28 mouse cellular contexts compared by ENCODE assay signal in the genomic region with DNA sequence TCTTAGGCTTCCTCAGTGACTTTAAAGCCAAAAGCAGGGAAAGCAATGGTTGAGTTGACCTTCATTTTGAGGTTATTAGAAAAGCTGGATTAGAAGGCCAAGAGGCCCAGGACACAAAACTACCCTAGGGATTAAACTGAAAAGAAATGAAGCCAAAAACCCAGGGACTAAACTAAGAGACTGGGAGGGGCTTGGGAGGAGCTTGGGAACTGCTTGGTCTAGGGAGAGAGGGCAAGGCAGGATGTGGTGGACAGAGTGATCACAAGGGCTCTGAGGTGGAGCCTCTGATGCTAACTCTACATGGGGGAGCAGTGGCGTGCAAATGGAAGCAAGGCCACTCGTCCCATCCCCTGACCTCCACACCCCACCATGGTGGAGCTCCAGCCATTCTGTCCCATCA.
"Had no signal": no experiment of that assay in that cellular context is flagged by ENCODE, and none has a peak within 500 bp of the region (broad histone marks: within the 10 kb centered on the region; RNA-seq: fewer than 3 reads in every experiment).

No protein-coding gene starts in this region.

- H3K4me1 ChIP-seq: embryonic facial prominence, embryonic 12.5 days; forebrain, embryonic 13.5 days; forebrain, embryonic 15.5 days had no signal

- H3K4me2 ChIP-seq: embryonic facial prominence, embryonic 12.5 days; embryonic facial prominence, embryonic 13.5 days; embryonic facial prominence, embryonic 15.5 days; forebrain, embryonic 12.5 days; forebrain, embryonic 13.5 days; forebrain, embryonic 15.5 days had no signal

- H3K9me3 ChIP-seq: embryonic facial prominence, embryonic 10.5 days; embryonic facial prominence, embryonic 12.5 days; embryonic facial prominence, embryonic 13.5 days; embryonic facial prominence, embryonic 15.5 days; forebrain, embryonic 10.5 days; forebrain, embryonic 12.5 days; forebrain, embryonic 13.5 days; forebrain, embryonic 15.5 days had no signal

- DNase-seq: cerebellum, adult 2 months; cerebellum, adult 8-10 months; cerebellum, adult 9-10 months; cerebellum, adult 9-11 months; cerebellum, postnatal 10 days; cerebellum, postnatal 14 days; cerebellum, postnatal 25 days; cerebellum, postnatal 36 days; embryo, embryonic 11 days; forebrain, postnatal 0 days; gastrocnemius, adult 2 months; gastrocnemius, postnatal 10 days; gastrocnemius, postnatal 14 days; gastrocnemius, postnatal 25 days; gastrocnemius, postnatal 36 days; heart, adult 18-20 months; heart, adult 2 months had no signal

- H3K27me3 ChIP-seq: embryonic facial prominence, embryonic 12.5 days; embryonic facial prominence, embryonic 13.5 days; embryonic facial prominence, embryonic 15.5 days; forebrain, embryonic 12.5 days; forebrain, embryonic 13.5 days; forebrain, embryonic 15.5 days had no signal

- H3K36me3 ChIP-seq: embryonic facial prominence, embryonic 10.5 days; embryonic facial prominence, embryonic 12.5 days; embryonic facial prominence, embryonic 13.5 days; embryonic facial prominence, embryonic 15.5 days; forebrain, embryonic 10.5 days; forebrain, embryonic 12.5 days; forebrain, embryonic 15.5 days had no signal

- H3K4me3 ChIP-seq: embryonic facial prominence, embryonic 10.5 days; embryonic facial prominence, embryonic 12.5 days; embryonic facial prominence, embryonic 13.5 days; embryonic facial prominence, embryonic 15.5 days; erythroblast, embryonic 14.5 days; forebrain, embryonic 10.5 days; forebrain, embryonic 12.5 days; forebrain, embryonic 13.5 days; forebrain, embryonic 15.5 days; gastrocnemius, adult 2 months; heart, adult 2 months had no signal

- H3K27ac ChIP-seq: embryonic facial prominence, embryonic 10.5 days; embryonic facial prominence, embryonic 12.5 days; embryonic facial prominence, embryonic 13.5 days; embryonic facial prominence, embryonic 15.5 days; forebrain, embryonic 10.5 days; forebrain, embryonic 12.5 days; forebrain, embryonic 13.5 days; forebrain, embryonic 15.5 days; gastrocnemius, adult 2 months; heart, adult 2 months had no signal

- H3K9ac ChIP-seq: embryonic facial prominence, embryonic 12.5 days; embryonic facial prominence, embryonic 13.5 days; embryonic facial prominence, embryonic 15.5 days; forebrain, embryonic 12.5 days; forebrain, embryonic 13.5 days; forebrain, embryonic 15.5 days; forebrain, postnatal 0 days had no signal

- ATAC-seq: forebrain, embryonic 13.5 days; forebrain, embryonic 14.5 days; forebrain, embryonic 15.5 days; forebrain, embryonic 16.5 days; forebrain, postnatal 0 days had no signal
